Mouse (Mus musculus) CH12.LX (cell line): Measurements from ENCODE around the gene Tmem106c. TPM values are rescaled to one million over a fixed set of nuclear protein-coding genes. Genes with fewer than 3 reads are reported as not detected.

Experiments used
- DNase-seq: peaks from one replicate; pipeline ENCODE4 v3.0.0-alpha.2; 2013; ENCODE audit errors: extremely low read depth
- H3K27ac ChIP-seq: 2 replicates; pipeline ENCODE4 v1.5.1; 2012; ENCODE audit warnings: low read depth, mild to moderate bottlenecking, control low read depth, moderate library complexity; ENCODE audit not compliant: insufficient read depth
- H3K27me3 ChIP-seq: replicated peaks from 2 replicates; pipeline ENCODE3; 2012; ENCODE audit warnings: inconsistent platforms
- H3K36me3 ChIP-seq, 2 experiments: replicated peaks in 1 of 2; 2 replicates each; pipeline versions ENCODE3 to v1.6.1; 2012; ENCODE audit warnings: inconsistent platforms in 1 of 2, low read length in 1 of 2, mild to moderate bottlenecking in 1 of 2, mixed read lengths in 1 of 2, moderate library complexity in 1 of 2; ENCODE audit not compliant: control insufficient read depth in 1 of 2, insufficient read depth in 1 of 2
- H3K4me1 ChIP-seq, 2 experiments: 2 replicates each; pipeline ENCODE4 v1.6.1; 2012; ENCODE audit warnings: inconsistent platforms in 1 of 2, moderate library complexity in 1 of 2; ENCODE audit not compliant: insufficient read depth in 2 of 2, control insufficient read depth in 1 of 2
- H3K4me2 ChIP-seq: 2 replicates; pipeline ENCODE4 v1.6.1; 2012; ENCODE audit warnings: low read depth, mild to moderate bottlenecking, control low read depth; ENCODE audit not compliant: poor library complexity, insufficient read depth, severe bottlenecking
- H3K4me3 ChIP-seq, 3 experiments: fragments of 150-350 bp in 1 of 3; sonication (generic) in 1 of 3; replicated peaks in 1 of 3; 2 replicates each; pipeline versions ENCODE3 to v1.5.1; 2011 to 2012; ENCODE audit warnings: low read depth in 2 of 3, low read length in 2 of 3, mild to moderate bottlenecking in 2 of 3, moderate library complexity in 2 of 3, control low read depth in 1 of 3, improper control_type of control experiment in 1 of 3, inconsistent platforms in 1 of 3, mixed read lengths in 1 of 3; ENCODE audit not compliant: poor library complexity in 1 of 3
- H3K79me2 ChIP-seq: replicated peaks from 2 replicates; pipeline ENCODE4 v1.6.1; 2012; ENCODE audit warnings: mild to moderate bottlenecking, moderate library complexity; ENCODE audit not compliant: control insufficient read depth, poor library complexity, insufficient read depth, severe bottlenecking; ENCODE audit errors: extremely low read depth
- H3K9ac ChIP-seq: 2 replicates; pipeline ENCODE4 v1.6.1; 2012; ENCODE audit warnings: low read depth, mild to moderate bottlenecking, control low read depth, moderate library complexity; ENCODE audit not compliant: insufficient read depth
- H3K9me3 ChIP-seq: replicated peaks from 2 replicates; pipeline ENCODE3; 2012; ENCODE audit warnings: low read length, inconsistent platforms, mixed read lengths
- BHLHE40 ChIP-seq: IDR thresholded peaks from 2 replicates; pipeline ENCODE4 v1.6.1; 2011; ENCODE audit warnings: mild to moderate bottlenecking, low read depth, low read length, improper control_type of control experiment
- CTCF ChIP-seq, 2 experiments: IDR thresholded peaks in 1 of 2; conservative IDR thresholded peaks in 1 of 2; 2 replicates each; pipeline ENCODE4 v1.5.1; 2011 to 2012; ENCODE audit warnings: low read depth in 2 of 2, low read length in 2 of 2, improper control_type of control experiment in 1 of 2, inconsistent platforms in 1 of 2, mild to moderate bottlenecking in 1 of 2, moderate library complexity in 1 of 2
- E2F4 ChIP-seq: IDR thresholded peaks from 2 replicates; pipeline ENCODE4 v1.6.1; 2011; ENCODE audit warnings: low read depth, low read length, improper control_type of control experiment; ENCODE audit not compliant: insufficient replicate concordance
- ELF1 ChIP-seq: IDR thresholded peaks from 2 replicates; pipeline ENCODE4 v1.6.1; 2014; ENCODE audit warnings: low read depth, mild to moderate bottlenecking, inconsistent platforms, low read length, improper control_type of control experiment
- ETS1 ChIP-seq: conservative IDR thresholded peaks from 2 replicates; pipeline ENCODE4 v1.6.1; 2012; ENCODE audit warnings: low read depth, mild to moderate bottlenecking, inconsistent platforms, low read length, improper control_type of control experiment, moderate library complexity
- HCFC1 ChIP-seq: IDR thresholded peaks from 2 replicates; pipeline ENCODE4 v1.6.1; 2012; ENCODE audit warnings: low read depth, mild to moderate bottlenecking, inconsistent platforms, low read length, improper control_type of control experiment
- JUN ChIP-seq: IDR thresholded peaks from 2 replicates; pipeline ENCODE4 v1.6.1; 2011; ENCODE audit warnings: low read depth, mild to moderate bottlenecking, low read length, improper control_type of control experiment, moderate library complexity; ENCODE audit not compliant: insufficient read depth
- JUND ChIP-seq: conservative IDR thresholded peaks from 2 replicates; pipeline ENCODE4 v1.6.1; 2011; ENCODE audit warnings: low read depth, low read length, improper control_type of control experiment
- KAT2A ChIP-seq: IDR thresholded peaks from 2 replicates; pipeline ENCODE4 v1.6.1; 2012; ENCODE audit warnings: low read length, improper control_type of control experiment, inconsistent platforms; ENCODE audit not compliant: insufficient replicate concordance
- MAX ChIP-seq: IDR thresholded peaks from 2 replicates; pipeline ENCODE4 v1.6.1; 2011; ENCODE audit warnings: low read length, improper control_type of control experiment
- MAZ ChIP-seq: IDR thresholded peaks from 2 replicates; pipeline ENCODE4 v1.6.1; 2012; ENCODE audit warnings: low read depth, mild to moderate bottlenecking, inconsistent platforms, low read length, improper control_type of control experiment, moderate library complexity
- MEF2A ChIP-seq: IDR thresholded peaks from 2 replicates; pipeline ENCODE4 v1.6.1; 2014; ENCODE audit warnings: low read depth, mild to moderate bottlenecking, inconsistent platforms, low read length, improper control_type of control experiment, borderline replicate concordance
- MXI1 ChIP-seq: IDR thresholded peaks from 2 replicates; pipeline ENCODE4 v1.6.1; 2011; ENCODE audit warnings: mild to moderate bottlenecking, low read depth, low read length, improper control_type of control experiment
- MYC ChIP-seq: IDR thresholded peaks from 2 replicates; pipeline ENCODE4 v1.6.1; 2011; ENCODE audit warnings: low read depth, mild to moderate bottlenecking, improper control_type of control experiment, low read length
- NELFE ChIP-seq: IDR thresholded peaks from 2 replicates; pipeline ENCODE4 v1.6.1; 2011; ENCODE audit warnings: low read depth, low read length, improper control_type of control experiment
- NRF1 ChIP-seq: IDR thresholded peaks from 2 replicates; pipeline ENCODE4 v1.6.1; 2014; ENCODE audit warnings: low read depth, mild to moderate bottlenecking, inconsistent platforms, low read length, improper control_type of control experiment, moderate library complexity
- PAX5 ChIP-seq: IDR thresholded peaks from 2 replicates; pipeline ENCODE4 v1.6.1; 2012; ENCODE audit warnings: low read length, inconsistent platforms, mixed read lengths
- POLR2A ChIP-seq: IDR thresholded peaks from 2 replicates; pipeline ENCODE4 v1.6.1; 2011; ENCODE audit warnings: low read depth, mild to moderate bottlenecking, improper control_type of control experiment, low read length
- POLR2AphosphoS2 ChIP-seq: IDR thresholded peaks from 2 replicates; pipeline ENCODE4 v1.6.1; 2011; ENCODE audit warnings: low read depth, low read length, improper control_type of control experiment
- RAD21 ChIP-seq: IDR thresholded peaks from 2 replicates; pipeline ENCODE4 v1.6.1; 2011; ENCODE audit warnings: low read depth, mild to moderate bottlenecking, low read length, improper control_type of control experiment, moderate library complexity
- RCOR1 ChIP-seq: conservative IDR thresholded peaks from 2 replicates; pipeline ENCODE4 v1.6.1; 2012; ENCODE audit warnings: low read depth, mild to moderate bottlenecking, inconsistent platforms, low read length, improper control_type of control experiment
- SIN3A ChIP-seq: IDR thresholded peaks from 2 replicates; pipeline ENCODE4 v1.6.1; 2012; ENCODE audit warnings: low read length, improper control_type of control experiment, inconsistent platforms
- SMC3 ChIP-seq: IDR thresholded peaks from 2 replicates; pipeline ENCODE4 v1.6.1; 2011; ENCODE audit warnings: low read depth, low read length, improper control_type of control experiment
- TBP ChIP-seq: conservative IDR thresholded peaks from 2 replicates; pipeline ENCODE4 v1.6.1; 2011; ENCODE audit warnings: low read depth, low read length, improper control_type of control experiment
- TCF12 ChIP-seq: IDR thresholded peaks from 2 replicates; pipeline ENCODE4 v1.6.1; 2014; ENCODE audit warnings: low read depth, mild to moderate bottlenecking, inconsistent platforms, low read length, improper control_type of control experiment
- UBTF ChIP-seq: IDR thresholded peaks from 2 replicates; pipeline ENCODE4 v1.6.1; 2012; ENCODE audit warnings: low read depth, mild to moderate bottlenecking, inconsistent platforms, low read length, improper control_type of control experiment, moderate library complexity
- USF1 ChIP-seq: IDR thresholded peaks from 2 replicates; pipeline ENCODE4 v1.6.1; 2014; ENCODE audit warnings: low read depth, mild to moderate bottlenecking, inconsistent platforms, low read length, improper control_type of control experiment
- ZC3H11A ChIP-seq: IDR thresholded peaks from 2 replicates; pipeline ENCODE4 v1.6.1; 2012; ENCODE audit warnings: low read depth, mild to moderate bottlenecking, inconsistent platforms, low read length, improper control_type of control experiment
- ZKSCAN1 ChIP-seq: IDR thresholded peaks from 2 replicates; pipeline ENCODE4 v1.6.1; 2012; ENCODE audit warnings: low read depth, inconsistent platforms, low read length, improper control_type of control experiment, borderline replicate concordance
- ZMIZ1 ChIP-seq: IDR thresholded peaks from 2 replicates; pipeline ENCODE4 v1.6.1; 2012; ENCODE audit warnings: low read depth, mild to moderate bottlenecking, inconsistent platforms, low read length, improper control_type of control experiment
- dilution Hi-C: fragments of 300-500 bp; cut with MboI; formaldehyde crosslinking; loops from 2 replicates; pipeline ENCODE4 v1.14.3; 2020; ENCODE audit warnings: low sequenced_read_pairs; ENCODE audit not compliant: extremely low pct_unique_long_range_greater_than_20kb, extremely low pct_ligation_motif_present
- in situ Hi-C: fragments of 300-500 bp; cut with MboI; formaldehyde crosslinking; loops from 3 replicates; pipeline ENCODE4 v1.14.3; 2019; ENCODE audit warnings: low sequenced_read_pairs, low pct_ligation_motif_present, low pct_unique_long_range_greater_than_20kb, mixed read lengths
- polyA plus RNA-seq: library from polyadenylated mRNA; unstranded; fragments of >175 nt; gene quantifications from 2 replicates; pipeline ENCODE4 v1.2.1, GENCODE M21; 2012; ENCODE audit warnings: low read depth; ENCODE audit not compliant: insufficient read length
- total RNA-seq, 2 experiments: library from RNA; depleted of rRNA; stranded (reverse); fragments of 300-350 nt in 1 of 2; fragments of >200 nt in 1 of 2; gene quantifications; 2 replicates each; pipeline ENCODE4 v1.2.3; 2012 to 2014

Tmem106c gene
- total and polyA plus RNA-seq, 3 experiments, result 18.5 to 25.7 (median 25.5) TPM

DNA sequence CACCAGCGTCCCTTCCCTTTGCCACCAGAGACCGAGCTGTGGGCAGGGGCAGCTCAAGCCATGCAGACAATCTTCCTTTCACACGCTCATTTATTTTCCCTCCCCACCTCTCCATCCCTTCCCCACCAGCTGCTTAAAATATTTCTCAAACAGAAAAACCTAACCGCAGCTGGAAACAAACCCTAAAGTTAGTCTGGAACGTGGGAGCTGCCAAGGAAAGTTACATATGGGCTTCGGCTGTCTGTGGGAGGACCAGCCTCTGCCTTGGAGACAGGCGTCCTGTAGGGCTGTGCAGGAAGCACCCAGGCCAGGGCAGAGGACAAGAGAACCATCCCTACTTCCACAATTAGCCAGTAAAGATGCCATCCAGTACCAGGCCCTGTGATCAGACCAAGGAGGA lies 13.8 kb upstream of the Tmem106c start:
- no peak overlapping the region for H3K9ac ChIP-seq
- no peak overlapping the region for H3K4me2 ChIP-seq
- H3K4me1 ChIP-seq, result peaks cover 3 to 24% of the 10 kb centered on the region in 2 experiments
- DNase-seq, result no peak
- peaks cover 35% of the 10 kb centered on the region for H3K27me3 ChIP-seq
- H3K9me3 ChIP-seq, result no peaks in the 10 kb centered on the region
- no peaks in the 10 kb centered on the region for H3K79me2 ChIP-seq
- dilution Hi-C loops (loop anchor here (25.0 kb wide), 1 partner anchor 163 kb away; the partner anchor contains the start of gene Slc48a1), in situ Hi-C loops (no loop called here)
- no peak overlapping the region for H3K4me3 ChIP-seq
- TF ChIP-seq ETS1 (no peak), HCFC1 (no peak), JUN (no peak), USF1 (no peak), SMC3 (no peak), KAT2A (no peak), NRF1 (no peak), ELF1 (no peak), BHLHE40 (no peak), POLR2A (no peak), TBP (no peak), ZMIZ1 (no peak), ZC3H11A (no peak), E2F4 (no peak), PAX5 (no peak), MXI1 (no peak), UBTF (no peak), MYC (no peak), MAZ (no peak)
- H3K27ac ChIP-seq, result no peak overlapping the region
- no peaks in the 10 kb centered on the region for H3K36me3 ChIP-seq

DNA sequence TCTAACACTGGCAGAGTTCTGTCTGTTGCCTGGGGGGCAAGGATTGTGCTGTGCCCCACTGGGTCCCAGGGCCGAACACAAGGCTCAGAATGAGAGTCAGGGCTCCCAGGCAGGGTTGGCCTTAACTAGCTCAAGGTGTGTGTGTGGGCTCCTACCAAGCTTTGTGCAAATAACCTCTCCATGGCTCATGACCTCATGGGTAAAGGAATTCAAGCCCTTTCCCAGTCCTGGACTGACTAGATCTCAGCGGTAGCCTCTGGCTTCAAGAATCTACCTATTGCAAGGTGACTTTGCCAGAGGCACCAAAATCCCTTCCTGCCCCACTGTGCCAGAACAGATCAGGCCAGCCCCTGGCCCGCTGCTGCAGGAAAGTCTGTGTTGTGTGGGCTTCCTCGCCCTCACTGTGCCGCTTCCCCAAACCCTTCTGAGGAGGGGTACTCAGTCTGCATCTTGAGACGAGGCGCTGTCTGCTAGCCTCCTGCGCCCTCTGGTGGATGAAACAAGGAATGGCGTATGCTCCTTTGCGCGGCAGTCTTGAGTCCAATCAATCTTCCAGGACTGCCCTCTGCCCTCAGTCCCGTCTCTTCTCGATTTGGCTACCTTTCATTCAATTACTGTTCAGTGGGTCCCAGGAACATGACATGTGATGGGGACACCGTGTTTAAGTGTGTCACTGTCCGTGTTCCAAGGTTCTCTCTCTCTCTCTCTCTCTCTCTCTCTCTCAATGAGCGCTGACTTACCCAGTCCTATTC lies 11.7 kb upstream of the Tmem106c start:
- Histone ChIP-seq H3K79me2 (no peaks in the 10 kb centered on the region), H3K27me3 (peaks cover 34% of the 10 kb centered on the region), H3K9me3 (no peaks in the 10 kb centered on the region), H3K36me3 (no peaks in the 10 kb centered on the region), H3K4me2 (no peak overlapping the region), H3K4me3 (no peak overlapping the region), H3K4me1 (peaks cover 4 to 30% of the 10 kb centered on the region in 2 experiments), H3K27ac (no peak overlapping the region), H3K9ac (no peak overlapping the region)
- TF ChIP-seq RCOR1, result no peak
- TF ChIP-seq POLR2AphosphoS2, result no peak
- TF ChIP-seq ZC3H11A, result peak; percentile 75
- TF ChIP-seq NRF1, result no peak
- TF ChIP-seq CTCF (conservative IDR thresholded peaks at IDR 0.05 in 1 of 2, IDR thresholded peaks at IDR 0.05 in 1 of 2; ENCODE audit: low read depth in 2 of 2, low read length in 2 of 2), result peak; percentile 97 to 98
- TF ChIP-seq MAZ, result 0 out of 2 replicates have a peak, but pooled peaks have one; percentile 38
- 0 out of 2 replicates have a peak, but pooled peaks have one; percentile 27 for TF ChIP-seq MEF2A
- peak; percentile 18; the same call in 1 of the 2 replicates for TF ChIP-seq ELF1
- TF ChIP-seq E2F4, result no peak
- no peak for TF ChIP-seq KAT2A
- TF ChIP-seq RAD21, result peak; percentile 96
- no peak for TF ChIP-seq JUND
- no peak for TF ChIP-seq SIN3A
- TF ChIP-seq SMC3, result peak; percentile 97
- peak; percentile 46; the same call in 1 of the 2 replicates for TF ChIP-seq MAX
- no peak for TF ChIP-seq ZKSCAN1
- TF ChIP-seq NELFE, result peak; percentile 33; the same call in 1 of the 2 replicates
- TF ChIP-seq HCFC1, result no peak
- TF ChIP-seq PAX5, result no peak
- TF ChIP-seq TCF12, result 0 out of 2 replicates have a peak, but pooled peaks have one; percentile 13
- dilution Hi-C loops, result loop anchor here (25.0 kb wide), 1 partner anchor 165 kb away; the partner anchor contains the start of gene Slc48a1
- in situ Hi-C loops, result no loop called here
- peak; percentile 73 for DNase-seq
